Mouse (Mus musculus) cortical plate, adult 2 months (tissue): Measurements from ENCODE around the gene Dohh.

ENCODE experiments used
- CTCF ChIP-seq: fragments of 200-500 bp; IDR thresholded peaks from 2 replicates; pipeline ENCODE4 v1.5.1; 2011; ENCODE audit warnings: mild to moderate bottlenecking, control low read depth, low read length; ENCODE audit not compliant: insufficient read depth; ENCODE audit errors: extremely low read depth
- POLR2A ChIP-seq: fragments of 200-500 bp; IDR thresholded peaks from 2 replicates; pipeline ENCODE4 v1.6.1; 2011; ENCODE audit warnings: mild to moderate bottlenecking, low read length, control low read depth; ENCODE audit not compliant: insufficient read depth; ENCODE audit errors: extremely low read depth

GRCm38 (mm10) chr10:81415549-81416310 is 31.5 kb downstream of the Dohh start:
- no peak for TF ChIP-seq POLR2A
- no peak for TF ChIP-seq CTCF
